Mouse (Mus musculus): ENCODE results near the gene Rpn2.

The Rpn2 gene

DNA sequence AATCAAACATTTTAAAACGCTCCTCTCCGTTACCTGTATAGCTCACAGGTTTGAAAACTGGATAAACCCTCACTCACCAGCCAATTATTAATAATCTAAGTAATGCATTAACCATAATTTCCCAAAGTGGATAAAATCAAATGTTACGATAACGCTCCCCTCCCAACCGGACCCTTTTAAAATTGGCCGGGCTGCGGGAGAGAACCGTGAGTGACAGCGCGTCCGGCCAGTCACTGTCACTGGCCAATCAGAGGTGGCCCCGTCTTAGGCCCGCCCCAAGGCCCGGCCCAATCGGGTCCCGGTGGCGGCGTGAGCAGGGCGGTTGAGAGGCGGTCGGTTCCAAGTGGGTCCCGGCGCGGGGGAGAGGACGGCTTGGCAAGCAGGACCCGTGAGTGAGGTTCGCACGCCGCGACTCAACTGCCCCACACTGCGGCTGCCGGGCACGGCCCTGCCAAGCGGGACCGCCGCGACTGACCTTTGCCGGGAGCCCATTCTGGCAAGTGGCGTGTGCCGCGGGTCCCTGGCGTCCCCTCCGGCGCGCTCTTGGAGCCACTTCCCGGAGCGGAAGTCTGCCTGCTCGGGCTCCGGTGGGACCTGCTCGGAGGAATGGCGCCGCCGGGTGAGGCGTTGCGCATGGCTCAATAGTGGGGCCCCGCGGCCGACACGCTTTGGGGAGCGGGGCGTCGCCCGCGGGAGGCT is at the start of gene Rpn2:
Gene Rpn2, plus strand, starts transcription at position 301 of the 699 bp plus-strand sequence.
- peak; percentile 97 for DNase-seq

GRCm38 (mm10) chr2:157235946-157236345 is 42.9 kb upstream of the Rpn2 start:
- no peak for DNase-seq

GRCm38 (mm10) chr2:157245001-157245400 is 33.8 kb upstream of the Rpn2 start:
- DNase-seq: no peak

- DNase-seq: no peak
These were observed 33.2 kb upstream of the Rpn2 start for GRCm38 (mm10) chr2:157245603-157246002.

GRCm38 (mm10) chr2:157248111-157248510 is 30.7 kb upstream of the Rpn2 start:
- DNase-seq: no peak

DNA sequence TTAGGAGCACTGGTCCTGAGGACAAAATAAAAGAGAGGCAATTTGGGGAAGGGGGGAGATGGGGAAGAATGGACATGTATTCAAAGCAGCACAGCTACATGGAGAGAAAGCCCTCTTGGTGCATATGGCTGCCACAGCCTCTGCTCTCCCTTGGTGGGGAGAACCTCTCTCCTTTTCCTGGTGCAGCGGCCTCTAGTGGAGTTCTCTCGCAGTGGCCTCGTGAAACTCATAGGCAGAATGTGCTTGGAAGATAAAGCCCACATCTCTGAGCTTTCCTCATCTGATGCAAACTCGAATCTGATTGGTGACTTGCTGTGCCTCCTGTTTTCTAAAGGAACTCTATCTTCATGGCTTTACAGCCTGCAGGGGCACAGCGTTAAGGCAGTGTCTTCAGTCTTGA is 19.1 kb upstream of the Rpn2 start:
- peak; percentile 76 for DNase-seq

DNA sequence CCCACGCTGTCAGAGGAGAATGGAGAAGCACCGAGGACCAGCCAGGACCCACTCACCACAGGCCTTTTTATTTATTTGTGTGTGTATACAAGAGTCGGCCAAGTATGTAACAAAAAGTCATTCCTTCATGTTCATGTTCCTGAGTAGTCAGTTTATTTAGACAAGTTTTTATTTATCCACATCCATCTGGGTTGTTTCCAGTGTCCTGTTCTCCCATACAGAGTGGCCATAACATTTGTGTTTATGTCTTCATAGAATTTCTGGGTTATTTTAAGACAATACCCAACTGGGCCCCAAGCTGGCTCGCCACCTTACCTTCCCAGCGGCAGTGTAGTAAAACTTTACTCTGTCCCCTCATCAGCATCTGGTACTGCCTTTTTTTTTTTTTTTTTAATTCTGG is 16.9 kb upstream of the Rpn2 start:
- no peak for DNase-seq

- no peak for DNase-seq
These were observed 16.3 kb upstream of the Rpn2 start for GRCm38 (mm10) chr2:157262506-157262905.

DNA sequence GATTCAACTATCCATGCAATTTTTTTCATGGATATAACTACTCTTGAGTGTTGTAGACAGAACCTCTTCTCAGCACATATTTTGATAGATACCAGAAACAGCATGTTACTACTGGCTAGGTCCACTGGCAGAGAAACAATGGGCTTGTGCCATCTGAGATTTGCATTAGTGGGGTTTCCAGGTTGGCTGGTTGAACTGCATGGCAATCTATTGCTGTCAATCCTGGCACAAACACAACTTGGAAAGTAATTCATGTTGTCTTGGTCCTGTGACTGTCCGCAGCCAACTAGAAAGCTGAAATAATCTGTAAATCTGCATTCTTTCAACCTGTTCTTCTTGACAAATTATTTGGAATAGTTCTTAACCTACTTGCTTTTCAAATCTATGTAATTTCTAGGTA is 15.7 kb upstream of the Rpn2 start:
- no peak for DNase-seq

- no peak for DNase-seq
These were observed 15.0 kb upstream of the Rpn2 start for GRCm38 (mm10) chr2:157263832-157264231.

DNA sequence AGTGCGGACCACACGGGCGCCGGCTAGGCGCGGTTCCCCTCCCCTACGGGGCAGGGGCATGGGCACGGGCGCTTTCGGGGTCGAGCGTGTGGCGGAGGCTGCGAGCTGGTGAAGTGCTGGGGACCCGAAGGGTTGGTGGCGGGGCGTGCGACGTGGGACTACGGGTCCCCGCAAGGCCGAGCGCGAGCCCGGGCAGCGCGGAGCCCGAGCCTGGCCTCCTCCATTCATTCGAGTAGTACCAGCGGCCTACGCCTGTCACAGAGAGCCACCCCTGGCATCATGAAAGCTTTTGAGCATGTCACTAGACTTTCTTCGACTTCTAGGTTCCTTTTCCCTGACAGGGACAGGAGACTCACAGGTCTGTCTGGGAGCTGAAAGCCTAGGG is 591 bp downstream of the Rpn2 start, which contains the start of gene Mroh8:
Gene Mroh8, minus strand, starts transcription at position 134 of the 385 bp plus-strand sequence.
- DNase-seq: no peak

DNA sequence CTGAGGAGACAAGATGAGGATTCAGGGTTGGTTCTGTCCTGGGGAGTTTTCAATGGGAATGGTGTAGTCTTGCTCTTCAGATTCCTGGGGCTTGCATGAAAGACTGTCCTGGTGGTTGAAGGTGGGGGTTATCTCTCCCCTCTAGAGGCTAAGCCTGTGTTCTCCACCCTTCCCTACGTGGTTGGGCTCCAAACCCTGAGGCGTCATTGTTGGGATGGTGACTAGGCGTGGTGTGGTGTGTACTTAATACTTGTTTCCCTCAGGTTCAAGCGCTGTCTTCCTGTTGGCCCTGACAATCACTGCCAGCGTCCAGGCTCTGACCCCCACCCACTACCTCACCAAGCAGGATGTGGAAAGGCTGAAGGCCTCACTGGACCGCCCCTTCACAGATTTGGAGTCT is 4.5 kb downstream of the Rpn2 start:
- DNase-seq: no peak

DNA sequence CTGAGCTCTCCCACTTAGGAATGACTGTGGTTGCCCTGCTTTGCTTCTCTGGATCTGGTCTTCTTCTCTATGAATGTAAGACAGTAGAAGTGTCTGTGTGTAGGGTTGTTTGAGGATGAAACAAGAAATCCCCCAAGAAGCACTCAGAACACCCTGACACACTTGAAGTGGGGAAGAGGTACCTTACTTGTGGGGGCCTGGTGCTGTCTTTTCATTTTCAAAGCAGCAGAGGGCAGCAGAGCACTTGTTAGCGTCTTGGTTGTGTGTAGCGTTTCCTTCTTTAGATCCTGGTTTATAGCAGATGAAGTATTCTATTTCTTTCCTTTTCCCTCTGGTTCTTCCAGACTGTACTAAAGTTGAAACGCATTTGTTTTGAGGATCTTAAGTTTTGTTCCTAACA is 8.7 kb downstream of the Rpn2 start:
- peak; percentile 51 for DNase-seq

DNA sequence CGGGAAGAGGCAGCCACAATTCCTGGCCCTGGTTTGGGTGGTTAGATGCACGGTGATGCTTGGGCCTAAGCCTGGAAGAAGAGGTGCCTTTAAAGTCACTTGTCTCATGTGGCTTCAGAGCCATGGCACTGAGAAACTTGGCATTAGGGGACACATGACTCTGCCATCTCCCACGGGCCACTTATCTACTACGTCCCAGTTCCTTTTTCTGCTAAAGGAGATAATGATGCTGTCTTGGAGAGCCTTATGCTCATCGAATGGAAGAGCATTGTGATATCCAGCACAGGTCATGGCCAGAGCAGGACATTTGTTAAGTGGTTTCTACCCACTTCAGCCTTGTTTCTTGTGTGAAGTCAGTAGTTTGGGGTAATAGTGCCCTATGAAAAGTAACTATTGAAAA is 10.2 kb downstream of the Rpn2 start:
- DNase-seq: no peak

DNA sequence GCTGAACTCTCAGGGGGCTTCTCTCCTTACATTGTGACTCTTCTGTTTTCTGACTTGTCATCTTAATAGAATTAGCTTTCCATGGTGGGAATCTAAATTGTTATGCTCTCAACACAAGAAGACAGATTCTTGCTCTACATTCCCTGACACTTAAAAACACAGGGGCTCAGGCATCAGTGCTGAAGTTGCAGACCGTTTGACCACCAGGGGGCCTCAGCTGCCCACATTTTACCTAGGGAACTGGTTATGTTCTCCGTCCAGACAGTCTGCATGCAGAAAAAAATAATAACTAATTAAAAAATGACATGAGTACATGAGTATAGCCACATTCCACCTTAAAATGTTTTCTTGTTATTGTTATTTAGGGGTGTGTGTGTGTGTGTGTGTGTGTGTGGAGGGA is 13.3 kb downstream of the Rpn2 start:
- DNase-seq: peak; percentile 63

DNA sequence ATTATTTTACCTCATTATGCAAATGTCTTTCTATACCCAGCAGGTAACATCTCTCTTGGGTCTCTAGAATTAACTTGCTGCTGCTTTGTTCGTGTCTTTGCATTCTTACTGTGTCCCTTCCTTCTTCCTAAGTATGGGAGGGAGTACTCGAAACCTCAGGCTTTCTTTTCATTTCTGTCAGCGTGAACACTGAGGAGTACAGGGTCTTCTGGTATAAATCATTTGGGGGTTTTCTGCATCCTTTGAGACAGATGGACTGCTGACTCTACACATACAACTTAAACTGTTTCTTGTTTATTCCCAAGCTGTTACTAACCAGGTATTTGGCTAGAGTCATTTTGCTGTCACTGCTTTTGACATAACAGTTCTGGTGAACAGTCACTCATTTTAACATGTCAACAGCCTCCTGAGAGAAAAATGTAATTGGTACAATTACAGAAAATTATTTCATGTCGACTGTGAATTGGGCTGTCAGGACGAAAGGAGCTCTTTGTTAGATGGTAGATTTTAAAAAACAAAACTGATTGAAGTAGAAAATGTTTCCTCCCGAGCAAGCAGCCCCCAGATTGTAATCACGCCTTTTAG is 17.4 kb downstream of the Rpn2 start:
- no peak for DNase-seq

- DNase-seq: no peak
These were observed 21.2 kb downstream of the Rpn2 start for GRCm38 (mm10) chr2:157300051-157300450.

DNA sequence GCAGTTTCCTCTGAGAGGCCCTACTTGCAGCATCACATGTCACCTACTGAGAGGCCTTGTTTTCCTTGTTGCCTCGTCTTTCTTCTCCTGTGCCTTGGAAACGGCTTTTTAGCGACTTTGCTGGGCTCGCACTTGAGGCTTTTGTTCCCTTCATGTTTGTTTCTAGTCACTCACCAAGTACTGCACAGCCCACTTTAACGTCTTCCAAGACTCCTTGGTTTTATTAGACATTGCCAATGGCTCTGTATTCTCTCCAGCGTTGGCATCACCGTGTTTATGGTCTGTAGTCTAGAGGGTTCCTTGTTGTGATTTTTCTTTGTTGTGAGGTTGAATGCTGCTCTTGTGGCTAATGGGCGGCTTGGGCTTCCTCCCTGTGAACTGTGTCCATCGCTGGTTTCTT is 24.3 kb downstream of the Rpn2 start:
- DNase-seq: no peak

DNA sequence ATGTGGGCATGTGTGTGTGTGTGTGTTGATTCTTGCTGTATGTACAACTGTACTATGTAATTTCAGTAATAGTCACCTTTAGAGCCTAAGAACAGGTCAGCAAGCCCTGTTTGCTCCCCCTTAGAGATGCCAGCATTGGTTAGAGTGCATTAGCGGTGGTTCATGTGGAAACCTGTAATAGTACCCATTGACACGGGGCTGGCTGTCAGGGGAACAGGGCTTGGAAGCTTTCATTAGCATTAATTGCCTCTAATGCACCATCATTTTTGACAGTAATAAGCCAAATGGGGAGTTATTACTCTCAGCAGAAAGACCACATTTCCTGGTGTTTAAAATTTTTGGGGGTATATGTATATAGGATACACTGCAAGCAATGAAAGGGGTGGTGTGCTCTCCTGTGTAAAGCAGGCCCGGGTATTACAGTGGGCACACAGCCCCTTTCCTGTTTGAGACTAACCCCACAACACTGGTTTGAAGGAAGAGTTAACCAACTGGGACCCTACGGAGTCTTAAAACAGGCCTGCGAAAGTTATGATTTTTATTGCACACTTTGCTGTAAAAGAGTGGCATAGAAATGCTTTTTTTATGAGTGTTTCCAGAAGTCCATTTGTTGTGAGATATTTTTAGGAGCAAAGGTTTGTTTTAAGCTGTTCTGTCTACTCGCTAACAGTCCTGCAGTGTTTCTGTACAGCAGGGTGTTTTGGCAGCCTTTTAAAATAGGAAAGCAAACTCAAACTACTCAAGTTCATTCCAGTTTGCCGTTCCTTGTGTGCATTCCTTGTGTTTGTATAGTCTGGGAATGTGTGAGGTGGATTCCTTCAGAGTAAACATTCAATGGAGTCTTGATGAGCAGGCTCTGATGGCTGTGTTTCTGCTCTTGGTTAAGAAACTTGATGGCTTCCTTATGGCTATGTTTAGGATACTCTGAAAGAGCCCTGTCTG is 27.5 kb downstream of the Rpn2 start:
- DNase-seq: no peak

- DNase-seq: no peak
These were observed 29.0 kb downstream of the Rpn2 start for GRCm38 (mm10) chr2:157307715-157308265.

DNA sequence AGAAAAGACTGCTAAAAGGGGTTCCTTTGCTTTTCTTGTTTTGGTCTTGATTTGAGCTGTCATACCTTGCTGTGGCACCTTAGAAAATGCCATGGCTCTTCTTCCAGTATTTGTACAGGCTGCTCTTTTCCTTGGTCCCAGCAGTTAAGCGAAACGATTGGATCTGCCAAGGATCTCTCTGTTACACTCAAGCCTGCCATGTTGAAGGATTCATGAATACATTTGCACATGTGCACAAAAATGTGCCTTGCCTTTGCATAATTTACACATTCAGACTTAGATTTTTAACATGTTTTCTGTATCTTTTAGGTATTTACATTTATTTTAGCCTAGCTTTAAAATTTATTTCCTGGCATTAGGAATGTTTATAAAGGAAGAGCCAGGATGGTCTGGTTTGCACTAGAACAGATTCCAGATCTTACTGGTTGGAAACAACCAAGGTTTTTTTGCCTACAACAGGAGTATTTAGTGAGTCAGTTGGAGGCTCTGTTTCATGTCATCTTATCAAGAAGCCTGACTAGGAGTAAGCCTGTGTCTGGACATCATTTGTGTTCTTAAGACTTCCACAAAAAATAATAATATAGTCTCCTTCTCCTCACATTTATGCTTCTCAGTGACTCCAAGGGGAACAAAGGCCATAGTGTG is 29.6 kb downstream of the Rpn2 start:
- DNase-seq: no peak

- no peak for DNase-seq
These were observed 30.8 kb downstream of the Rpn2 start for GRCm38 (mm10) chr2:157309611-157310010.

All from thymus, postnatal 25 days (tissue).